Mouse (Mus musculus): Measurements from ENCODE around the gene Itgb3.

DNA sequence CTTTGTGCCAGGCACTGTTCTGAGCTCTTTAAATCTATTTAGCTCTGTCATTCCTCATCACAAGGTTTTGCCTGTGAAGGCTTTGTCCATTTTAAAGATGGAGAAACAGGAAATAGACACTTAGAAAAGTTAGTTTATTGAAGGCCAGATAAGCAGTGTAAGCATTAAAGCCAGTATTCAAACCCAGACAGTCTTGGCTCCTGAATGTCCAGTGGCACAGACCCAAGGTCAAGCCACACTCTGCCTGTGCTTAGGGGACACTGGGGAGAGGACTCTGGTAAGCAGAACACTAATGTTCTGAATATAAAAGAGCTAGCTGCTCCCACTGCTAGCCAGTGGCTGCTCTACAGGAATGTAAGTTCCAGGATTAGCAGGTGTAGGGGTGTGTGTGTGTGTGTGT is 56.6 kb downstream of the Itgb3 start:
- TF ChIP-seq GATA1 (IDR thresholded peaks at IDR 0.05; ENCODE audit: borderline replicate concordance, low read length): no peak
- TF ChIP-seq FLI1 (IDR thresholded peaks at IDR 0.05; ENCODE audit: low read length): no peak

All from megakaryocyte, embryonic 14.5 days (primary cell).